Mouse (Mus musculus) ES-E14 (cell line): ENCODE data around the gene Magi1.

ENCODE experiments used
- CHD2 ChIP-seq: IDR thresholded peaks from 2 replicates; pipeline ENCODE4 v1.6.1; 2014; ENCODE audit warnings: mild to moderate bottlenecking, low read depth, low read length, inconsistent platforms
- HCFC1 ChIP-seq: IDR thresholded peaks from 2 replicates; pipeline ENCODE4 v1.6.1; 2012; ENCODE audit warnings: low read length, inconsistent platforms, borderline replicate concordance; ENCODE audit not compliant: insufficient read depth
- MAFK ChIP-seq: IDR thresholded peaks from 2 replicates; pipeline ENCODE4 v1.6.1; 2014; ENCODE audit warnings: mild to moderate bottlenecking, low read depth, low read length, inconsistent platforms; ENCODE audit not compliant: insufficient read depth
- ZC3H11A ChIP-seq: IDR thresholded peaks from 2 replicates; pipeline ENCODE4 v1.6.1; 2012; ENCODE audit warnings: low read depth, mild to moderate bottlenecking, inconsistent platforms, low read length, borderline replicate concordance
- ZNF384 ChIP-seq: IDR thresholded peaks from 2 replicates; pipeline ENCODE4 v1.6.1; 2012; ENCODE audit warnings: low read depth, low read length, inconsistent platforms

- TF ChIP-seq CHD2 (no peak), HCFC1 (no peak), ZC3H11A (no peak), MAFK (no peak), ZNF384 (no peak)
Measured at GRCm38 (mm10) chr6:94008577-94008976, 275.1 kb downstream of the Magi1 start.
